14 mouse cellular contexts compared by ENCODE assay signal in the genomic region with DNA sequence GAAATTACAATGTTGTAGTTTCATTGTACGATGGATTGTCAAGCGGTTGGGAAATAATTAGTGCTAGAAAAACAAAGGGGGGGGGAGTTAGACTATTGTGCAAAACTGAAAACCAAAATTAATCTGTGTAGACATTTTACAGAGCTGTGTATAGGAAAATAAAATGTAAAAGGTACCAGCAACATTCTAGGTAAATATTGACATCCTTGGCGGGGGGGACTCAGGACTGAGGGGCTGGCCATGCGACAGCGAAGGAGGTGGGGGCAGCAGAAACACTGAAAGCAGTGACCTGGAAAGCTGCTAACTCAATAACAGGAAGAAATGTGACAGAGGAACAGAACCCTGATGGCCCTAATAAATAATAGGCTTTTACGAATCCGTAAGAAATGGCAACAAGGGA.
DNase-seq lines count a peak whose midpoint lies in the region.
"Had no signal": no experiment of that assay in that cellular context is flagged by ENCODE, and none has a peak within 500 bp of the region (broad histone marks: within the 10 kb centered on the region; RNA-seq: fewer than 3 reads in every experiment).

No protein-coding gene starts in this region.

- peak; percentile 61 for DNase-seq in retina, embryonic 14.5 days (ENCODE audit: low spot score)
- DNase-seq in retina, postnatal 1 day = peak; percentile 73
- DNase-seq in kidney, adult 11 months = no peak
- DNase-seq in frontal cortex, postnatal 10 days (ENCODE audit: low spot score in 2 of 2) = no peak
- DNase-seq: adrenal gland, adult 2 months; adrenal gland, adult 8-10 months; adrenal gland, postnatal 10 days; adrenal gland, postnatal 14 days; adrenal gland, postnatal 25 days; adrenal gland, postnatal 36 days; B cell, adult 2 months; cerebellum, adult 11 months; cerebellum, adult 11-12 months; cerebellum, adult 18-20 months had no signal

Comparison
In these comparisons a context has a peak if more than half of its experiments do, and no peak if none do; other contexts are left out.
1. DNase-seq: peak in retina, embryonic 14.5 days (single experiment) and retina, postnatal 1 day (single experiment); none in kidney, adult 11 months (single experiment) and frontal cortex, postnatal 10 days (0 of 2).